Mouse (Mus musculus) right cerebral cortex, postnatal 4 days (tissue): Measurements from ENCODE around the gene 4930579F01Rik.
"Not testable (repeated sequence)": the region's sequence is repeated elsewhere in the genome, so short reads cannot be mapped to it uniquely, and the experiment has no call there.

Source experiments
- DNase-seq: peaks from one replicate; pipeline ENCODE4 v3.0.0-alpha.2; 2022

Gene 4930579F01Rik

GRCm38 (mm10) chr3:138143315-138144059 is 50.1 kb downstream of the 4930579F01Rik start, which contains the start of gene Trmt10a:
TSS of gene Trmt10a (plus strand) at chr3:138143448.
- peak; percentile 96 for DNase-seq

DNA sequence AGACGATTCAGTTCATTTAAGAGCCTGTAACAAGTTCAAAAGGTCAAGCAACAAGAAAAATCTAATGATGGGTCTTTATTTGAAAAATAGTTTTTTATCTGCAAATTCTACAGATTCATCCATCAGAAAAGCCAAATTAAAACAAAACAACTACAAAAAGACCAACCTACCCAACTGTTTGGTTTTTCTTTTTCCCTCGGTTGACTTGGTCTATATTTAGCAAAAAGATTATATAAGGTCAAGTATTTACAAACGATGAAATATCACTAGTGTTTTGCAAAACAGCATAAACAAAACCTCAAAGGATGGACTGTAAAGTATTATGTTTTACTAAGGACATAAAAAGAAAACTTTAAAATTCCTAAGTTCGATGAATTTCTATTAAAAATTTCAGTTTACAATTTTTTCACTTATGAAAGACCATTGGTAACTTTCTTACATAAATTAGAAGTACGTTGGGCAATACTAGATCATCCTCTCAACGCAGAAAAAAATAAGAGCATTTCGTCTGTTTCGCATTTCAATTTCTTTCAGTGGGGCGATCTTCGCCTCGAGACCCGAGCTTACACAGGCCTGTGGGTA is 50.8 kb downstream of the 4930579F01Rik start:
- no peak for DNase-seq

DNA sequence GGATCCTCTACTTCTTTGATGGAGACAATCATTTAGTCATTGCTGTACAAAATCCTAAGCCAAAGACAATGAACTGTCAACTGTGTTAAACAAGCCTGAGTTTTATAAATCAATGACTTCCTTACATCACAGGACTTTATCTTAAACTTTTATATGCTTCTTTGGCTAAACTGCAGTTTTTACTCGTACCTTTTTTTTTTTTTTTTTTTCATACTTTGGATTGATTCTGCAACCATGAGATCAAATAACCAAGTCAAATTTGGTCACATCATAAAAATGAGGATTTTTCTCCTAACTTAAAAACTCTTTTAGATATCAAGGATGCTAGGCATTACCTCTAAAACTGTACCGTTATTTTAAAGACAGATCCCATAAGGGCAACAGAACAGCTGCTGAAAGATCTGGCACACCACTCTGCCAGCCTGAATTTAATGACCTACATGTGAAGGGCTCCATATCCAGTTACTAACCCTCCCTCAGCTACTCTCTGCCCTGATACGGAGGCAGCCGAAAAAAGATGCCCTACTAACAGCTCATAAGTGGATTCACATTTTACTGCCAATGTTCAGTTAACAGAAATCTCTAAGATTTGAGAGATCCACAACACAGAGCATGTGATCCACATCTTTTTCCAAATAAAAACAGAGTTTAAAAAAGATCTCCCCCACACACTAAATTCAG is 51.4 kb downstream of the 4930579F01Rik start:
- no peak for DNase-seq

DNA sequence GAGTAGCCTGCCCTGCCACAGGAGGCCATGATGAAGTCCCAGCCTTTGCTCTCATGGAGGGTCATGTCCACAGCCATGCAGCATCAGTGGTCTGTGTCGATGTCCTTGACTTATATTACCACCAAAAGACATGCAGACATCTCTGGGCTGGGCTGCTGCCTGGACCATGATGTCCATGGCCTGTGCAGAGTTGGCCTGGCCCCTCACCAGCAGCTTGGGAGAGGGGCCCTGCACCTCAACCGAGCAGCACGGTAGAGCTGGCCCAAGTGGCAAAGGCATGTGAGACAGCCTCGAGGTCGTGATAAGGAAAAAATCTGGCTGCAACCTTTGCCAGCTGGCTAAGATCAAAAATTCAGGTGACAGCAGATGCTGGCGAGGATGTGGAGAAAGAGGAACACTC is 54.0 kb downstream of the 4930579F01Rik start:
- no peak for DNase-seq

DNA sequence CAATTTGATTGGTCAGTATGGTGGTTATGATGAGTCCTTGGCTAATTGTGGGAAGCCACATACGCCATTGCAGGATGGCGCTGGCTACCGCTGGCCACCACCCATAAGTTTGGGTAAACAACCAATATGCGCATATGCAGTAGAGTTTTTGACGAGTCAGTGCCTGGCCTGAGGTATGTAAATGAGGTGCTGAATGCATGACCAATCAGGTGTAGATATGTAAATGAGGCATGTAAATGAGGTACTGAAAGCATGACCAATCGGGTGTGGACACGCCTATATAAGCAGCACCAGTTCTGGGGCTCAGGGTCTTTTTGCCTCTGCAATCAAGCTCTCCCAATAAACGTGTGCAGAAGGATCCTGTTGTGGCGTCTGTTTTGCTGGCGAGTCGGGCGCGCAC is 55.5 kb downstream of the 4930579F01Rik start:
- not testable (repeated sequence) for DNase-seq

DNA sequence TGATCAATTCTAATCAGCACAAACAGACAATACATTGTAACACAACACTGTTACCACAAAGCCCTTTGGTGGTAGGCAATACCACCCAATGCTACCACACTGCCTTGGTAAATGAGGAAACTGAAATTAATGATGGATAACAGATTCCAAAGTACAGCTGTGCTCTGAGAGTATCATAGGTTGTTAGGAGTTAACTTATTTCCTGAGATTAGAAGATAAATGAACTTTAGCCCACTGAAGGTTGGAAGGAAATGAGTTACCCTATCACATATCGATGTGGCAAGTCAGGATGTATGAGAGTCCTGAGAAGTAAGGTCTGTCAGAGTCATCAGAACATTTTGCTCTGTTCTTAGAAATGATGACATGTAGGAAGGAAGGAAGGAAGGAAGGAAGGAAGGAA is 59.1 kb downstream of the 4930579F01Rik start:
- DNase-seq: no peak

- DNase-seq: no peak
Measured at GRCm38 (mm10) chr3:138133916-138134315, 59.7 kb downstream of the 4930579F01Rik start.

DNA sequence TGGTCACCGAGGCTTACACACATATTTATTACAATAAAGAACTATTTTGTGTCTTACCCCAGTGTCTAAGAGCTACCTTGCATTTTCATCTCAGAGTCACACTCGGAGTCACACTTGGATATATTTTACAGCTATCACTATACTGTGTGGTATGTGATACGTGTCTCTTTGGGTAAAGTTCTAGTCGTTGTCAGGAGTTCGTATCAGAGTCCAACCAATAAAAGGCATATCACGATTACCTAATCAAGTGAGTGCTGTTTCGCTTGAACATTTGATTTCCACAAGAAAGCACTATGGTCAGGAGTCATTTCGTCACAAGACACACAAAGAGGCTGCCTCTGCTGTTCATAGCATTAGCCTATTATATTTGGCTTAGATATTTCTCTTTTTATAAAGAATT is 60.2 kb downstream of the 4930579F01Rik start:
- DNase-seq: no peak

DNA sequence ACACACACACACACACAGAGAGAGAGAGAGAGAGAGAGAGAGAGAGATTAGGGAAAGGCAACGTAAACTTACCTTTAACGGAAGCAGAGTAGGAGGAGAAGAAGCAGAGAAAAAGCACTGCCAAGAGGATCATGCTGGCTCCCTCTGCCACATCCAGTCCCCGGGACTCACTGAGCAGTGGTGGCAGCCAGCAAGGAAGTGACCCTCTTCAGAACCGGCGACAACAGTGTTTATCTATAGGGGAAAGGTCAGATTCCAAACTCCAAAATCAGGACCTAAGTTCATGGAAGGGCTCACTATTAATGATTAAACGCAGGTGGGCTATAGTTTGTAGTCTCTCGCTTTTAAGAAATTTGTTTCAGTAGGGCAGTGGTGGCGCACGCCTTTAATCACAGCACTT is 62.5 kb downstream of the 4930579F01Rik start:
- DNase-seq: no peak

DNA sequence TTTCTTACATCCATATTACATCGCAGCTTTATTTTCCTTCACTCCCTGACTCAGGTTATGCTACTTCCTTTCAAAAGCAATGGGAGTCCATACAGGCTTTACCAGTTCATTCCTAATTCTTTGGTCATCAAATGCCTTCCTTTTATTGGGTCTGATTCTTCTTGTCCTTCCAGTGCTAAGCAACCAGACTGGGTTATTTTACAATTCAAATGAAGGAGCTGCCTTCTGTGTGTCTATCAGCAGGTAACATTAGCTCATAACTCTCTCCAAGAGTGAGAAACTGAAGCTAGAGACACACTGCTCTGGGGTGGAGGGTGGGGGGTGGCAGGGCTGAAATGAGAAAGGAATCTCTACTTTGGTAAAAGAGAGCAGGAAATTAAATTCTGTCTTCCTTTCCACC is 62.9 kb downstream of the 4930579F01Rik start:
- no peak for DNase-seq

- DNase-seq: no peak
Measured at GRCm38 (mm10) chr3:138129110-138129509, 64.5 kb downstream of the 4930579F01Rik start.

GRCm38 (mm10) chr3:138123842-138124241 is 69.8 kb downstream of the 4930579F01Rik start:
- no peak for DNase-seq

GRCm38 (mm10) chr3:138121461-138121860 is 72.2 kb downstream of the 4930579F01Rik start:
- no peak for DNase-seq

GRCm38 (mm10) chr3:138119444-138120105 is 74.0 kb downstream of the 4930579F01Rik start:
- no peak for DNase-seq

GRCm38 (mm10) chr3:138118831-138119230 is 74.8 kb downstream of the 4930579F01Rik start:
- DNase-seq: no peak

GRCm38 (mm10) chr3:138118392-138118791 is 75.2 kb downstream of the 4930579F01Rik start:
- DNase-seq: no peak

DNA sequence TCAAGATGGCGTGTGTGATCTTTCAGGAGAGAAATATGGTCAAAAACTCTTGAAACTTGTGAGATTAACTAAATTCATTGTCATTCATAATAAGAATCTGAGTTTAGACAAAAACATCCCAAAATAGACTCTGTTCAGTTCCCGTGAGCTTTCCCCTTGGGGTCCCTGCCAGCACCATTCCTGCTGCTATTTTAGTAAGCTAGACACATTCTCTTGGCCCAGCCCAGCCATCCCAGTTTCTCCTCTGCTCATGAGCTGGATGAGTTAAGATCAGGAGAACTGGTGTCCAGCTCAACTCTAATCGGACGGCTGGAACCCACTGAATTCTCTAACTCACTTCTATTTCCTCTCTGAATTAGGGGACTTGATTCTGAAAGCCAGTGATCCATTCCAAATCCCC is 76.8 kb downstream of the 4930579F01Rik start:
- no peak for DNase-seq

DNA sequence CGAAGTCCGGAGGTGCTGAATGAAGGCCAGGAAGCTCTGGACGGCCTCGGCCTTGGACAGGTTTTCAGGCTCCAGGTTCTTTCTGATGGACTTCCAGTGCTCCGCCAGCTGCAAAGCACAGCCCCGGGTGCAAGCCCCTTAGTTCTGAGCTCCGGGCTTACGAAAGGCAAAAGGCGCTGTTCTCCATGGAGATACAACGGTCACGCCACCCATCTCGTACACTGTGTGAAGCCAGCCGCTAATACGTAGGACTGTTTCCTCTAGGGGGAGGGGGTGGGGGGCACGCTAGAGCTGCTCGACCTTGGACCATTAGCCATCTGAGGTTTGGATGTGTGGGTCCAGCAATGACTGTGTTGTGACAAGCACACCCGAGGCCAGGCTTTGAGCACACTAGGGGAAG is 79.5 kb downstream of the 4930579F01Rik start:
- DNase-seq: no peak
